Mouse (Mus musculus) liver, adult 2 months (tissue): Measurements from ENCODE around the gene Aqp5.

ENCODE experiments used
- CTCF ChIP-seq: fragments of 200-500 bp; IDR thresholded peaks from 2 replicates; pipeline ENCODE4 v1.5.1; 2011; ENCODE audit warnings: low read depth, low read length, control low read depth
- POLR2A ChIP-seq: fragments of 200-500 bp; IDR thresholded peaks from 2 replicates; pipeline ENCODE4 v1.6.1; 2011; ENCODE audit warnings: low read length, control low read depth; ENCODE audit not compliant: insufficient read depth; ENCODE audit errors: extremely low read depth

DNA sequence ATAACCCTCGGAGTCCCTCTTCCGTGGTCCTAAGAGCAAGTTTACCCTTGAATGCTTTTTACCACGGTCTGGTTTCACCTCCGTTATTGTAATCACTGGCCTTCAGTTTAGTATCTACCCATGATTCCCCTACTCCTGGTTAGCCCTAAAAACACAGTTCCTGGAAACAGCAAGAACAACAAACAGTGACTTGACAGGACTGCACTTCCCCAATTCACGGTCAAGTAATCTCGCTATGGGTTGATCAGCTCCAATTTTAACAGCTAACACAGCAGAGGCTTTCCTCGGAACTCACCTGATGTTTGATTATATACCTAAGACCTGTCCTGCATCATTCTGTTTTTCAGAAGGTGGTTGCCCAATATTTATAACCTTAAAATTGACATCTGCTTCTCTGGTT is 44.1 kb downstream of the Aqp5 start:
- no peak for TF ChIP-seq CTCF
- TF ChIP-seq POLR2A, result no peak
